Comparison of ENCODE assay signal across 24 mouse cellular contexts in the genomic region with DNA sequence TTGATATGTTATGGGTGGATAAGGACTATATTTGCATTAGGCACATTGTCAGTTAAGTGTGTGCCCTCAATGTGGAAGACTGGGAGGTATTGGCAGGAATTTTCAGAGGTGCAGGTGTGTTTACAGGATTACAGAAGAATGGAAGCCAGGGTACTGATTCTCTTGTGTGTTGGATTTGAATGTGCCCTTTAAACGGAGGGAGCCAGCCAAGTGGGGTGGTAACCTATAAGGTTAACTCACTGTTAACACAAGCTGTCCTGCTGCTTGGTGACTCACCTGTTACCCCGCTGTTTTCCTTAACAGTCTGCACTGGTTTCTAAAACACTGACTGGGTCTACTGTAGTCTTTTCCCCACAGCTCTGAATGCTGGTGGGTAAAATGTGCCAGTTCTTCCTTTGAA.
"Had no signal": no experiment of that assay in that cellular context is flagged by ENCODE, and none has a peak within 500 bp of the region (broad histone marks: within the 10 kb centered on the region; RNA-seq: fewer than 3 reads in every experiment).

No protein-coding gene starts in this region.

- H3K4me1 ChIP-seq: heart, embryonic 10.5 days; heart, embryonic 12.5 days; hindbrain, embryonic 10.5 days; hindbrain, embryonic 12.5 days; intestine, embryonic 15.5 days; kidney, embryonic 15.5 days; limb, embryonic 13.5 days; limb, embryonic 15.5 days; liver, embryonic 12.5 days had no signal

- H3K9ac ChIP-seq: heart, embryonic 12.5 days; hindbrain, embryonic 12.5 days; hindbrain, embryonic 14.5 days; intestine, embryonic 15.5 days; kidney, embryonic 15.5 days; limb, embryonic 13.5 days; limb, embryonic 15.5 days; liver, embryonic 12.5 days; liver, embryonic 14.5 days had no signal

- H3K4me3 ChIP-seq: gastrocnemius, adult 2 months; heart, embryonic 10.5 days; heart, embryonic 12.5 days; hindbrain, embryonic 10.5 days; hindbrain, embryonic 12.5 days; intestine, embryonic 15.5 days; kidney, embryonic 15.5 days; limb, embryonic 13.5 days; limb, embryonic 15.5 days; liver, embryonic 12.5 days had no signal

- H3K27ac ChIP-seq: gastrocnemius, adult 2 months; heart, embryonic 10.5 days; hindbrain, embryonic 10.5 days; hindbrain, embryonic 12.5 days; hindbrain, embryonic 14.5 days; intestine, embryonic 15.5 days; kidney, embryonic 15.5 days; kidney, postnatal 0 days; limb, embryonic 13.5 days; limb, embryonic 15.5 days; liver, embryonic 12.5 days; liver, embryonic 14.5 days had no signal

- H3K36me3 ChIP-seq: intestine, embryonic 15.5 days; liver, embryonic 12.5 days had no signal

- H3K27me3 ChIP-seq: heart, embryonic 12.5 days; hindbrain, embryonic 12.5 days; intestine, embryonic 15.5 days; kidney, embryonic 15.5 days; limb, embryonic 13.5 days; limb, embryonic 15.5 days; liver, embryonic 12.5 days had no signal

- DNase-seq: gastrocnemius, adult 2 months; gastrocnemius, postnatal 10 days; gastrocnemius, postnatal 25 days; heart, postnatal 10 days; heart, postnatal 4 days; kidney, adult 18-20 months; kidney, adult 8-10 months; kidney, postnatal 14 days; kidney, postnatal 36 days; layer of hippocampus, adult 9-11 months; layer of hippocampus, postnatal 36 days; left cerebral cortex, postnatal 4 days had no signal
